Mouse (Mus musculus) yolk sac, embryonic 10.5 days (tissue): Measurements from ENCODE around the gene Chd2.

Source experiments
- DNase-seq: peaks from one replicate; pipeline ENCODE4 v3.0.0-alpha.2; 2017; ENCODE audit warnings: low spot score

The Chd2 gene

DNA sequence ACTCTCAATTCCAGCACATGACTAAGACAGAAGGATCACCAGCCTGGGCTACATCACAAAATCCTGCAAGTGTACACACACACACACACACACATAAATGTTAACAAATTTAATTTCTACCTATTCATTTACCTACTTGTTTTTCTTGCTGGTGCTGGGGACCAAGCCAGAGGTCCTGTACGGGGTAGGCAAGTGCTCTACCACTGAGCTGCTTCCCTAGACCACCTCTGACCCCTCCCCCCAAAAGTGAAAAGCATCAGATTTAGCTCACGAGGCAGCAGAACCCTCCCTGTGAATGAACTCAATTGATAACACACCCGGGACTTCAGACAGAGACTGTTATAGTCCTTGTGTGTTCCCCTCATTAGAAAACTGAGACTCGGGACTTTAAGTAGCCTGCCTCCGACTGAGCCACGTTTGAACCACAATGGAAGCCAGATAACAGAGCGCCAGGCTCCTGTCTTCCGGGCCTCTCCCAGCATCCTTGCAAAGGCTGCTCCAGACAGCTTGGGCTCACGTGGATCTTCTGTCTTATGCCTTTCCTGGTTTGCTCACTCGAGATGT, 19.9 kb upstream of the Chd2 start:
- DNase-seq = peak; percentile 1

DNA sequence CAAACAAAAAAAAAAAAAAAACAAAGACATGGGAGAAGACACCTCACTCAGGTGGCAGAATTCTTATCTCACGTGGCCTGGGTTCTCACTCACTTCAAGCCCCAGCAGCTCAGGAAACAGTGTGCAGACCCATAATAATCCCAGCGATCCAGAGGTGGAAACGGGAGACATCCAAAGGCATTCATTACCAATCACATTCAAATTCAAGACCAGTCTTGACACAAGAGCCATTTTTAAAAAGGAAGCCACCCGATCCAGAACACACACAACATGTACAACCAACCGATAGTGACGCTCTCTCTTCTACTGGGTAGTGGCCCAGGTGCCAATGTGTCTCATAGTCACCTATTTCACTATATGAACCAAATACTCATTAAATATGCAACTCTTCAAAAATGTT, 19.2 kb upstream of the Chd2 start:
- peak; percentile 0 for DNase-seq

DNA sequence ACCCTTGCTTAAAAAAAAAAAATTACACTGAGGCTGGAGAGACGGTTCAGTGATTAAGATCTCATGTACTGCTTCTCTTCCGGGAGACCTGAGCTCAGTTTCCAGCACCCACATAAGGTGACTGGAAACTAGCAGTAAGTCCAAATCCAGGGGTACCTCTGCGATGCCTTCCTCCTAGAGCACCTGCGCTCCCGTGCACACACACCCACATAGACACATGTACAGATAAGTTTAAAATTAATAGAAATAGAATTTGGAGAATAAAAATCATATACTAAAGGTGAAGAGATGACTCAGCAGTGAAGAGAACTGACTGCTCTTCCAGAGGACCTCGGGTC, 18.2 kb upstream of the Chd2 start:
- DNase-seq = peak; percentile 2

DNA sequence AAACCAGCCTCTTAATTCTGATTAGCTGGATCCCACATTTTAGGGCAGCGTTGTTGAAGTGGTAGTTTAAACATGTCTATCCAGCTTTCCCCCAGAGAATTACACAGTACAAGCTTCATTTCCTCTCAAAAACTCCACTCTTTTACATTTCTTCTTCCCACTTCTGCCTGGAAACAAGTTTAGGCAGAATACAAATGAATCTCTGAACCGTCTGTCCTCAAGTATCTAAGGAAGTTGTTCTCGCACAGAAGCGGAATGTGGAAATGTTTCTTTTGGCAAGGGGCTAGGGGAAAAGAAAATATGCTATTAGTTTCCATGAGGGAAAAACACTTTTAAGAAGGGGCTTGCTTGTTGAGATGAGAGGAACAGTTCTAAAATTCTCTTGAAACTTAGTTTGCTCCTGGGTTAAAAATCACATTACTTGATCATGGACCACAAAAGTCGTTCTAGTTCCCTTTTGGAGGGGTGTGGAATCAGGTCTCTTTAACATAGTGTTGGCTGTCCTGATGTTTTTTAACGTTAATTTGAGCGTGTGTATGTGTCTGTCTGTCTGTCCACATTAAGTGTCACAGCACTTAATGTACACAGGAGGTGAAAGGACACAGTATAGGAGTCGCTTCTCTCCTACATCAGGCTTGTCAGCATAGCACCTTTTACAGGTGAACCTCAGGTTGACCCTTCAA, 17.7 kb upstream of the Chd2 start:
- DNase-seq = peak; percentile 11

DNA sequence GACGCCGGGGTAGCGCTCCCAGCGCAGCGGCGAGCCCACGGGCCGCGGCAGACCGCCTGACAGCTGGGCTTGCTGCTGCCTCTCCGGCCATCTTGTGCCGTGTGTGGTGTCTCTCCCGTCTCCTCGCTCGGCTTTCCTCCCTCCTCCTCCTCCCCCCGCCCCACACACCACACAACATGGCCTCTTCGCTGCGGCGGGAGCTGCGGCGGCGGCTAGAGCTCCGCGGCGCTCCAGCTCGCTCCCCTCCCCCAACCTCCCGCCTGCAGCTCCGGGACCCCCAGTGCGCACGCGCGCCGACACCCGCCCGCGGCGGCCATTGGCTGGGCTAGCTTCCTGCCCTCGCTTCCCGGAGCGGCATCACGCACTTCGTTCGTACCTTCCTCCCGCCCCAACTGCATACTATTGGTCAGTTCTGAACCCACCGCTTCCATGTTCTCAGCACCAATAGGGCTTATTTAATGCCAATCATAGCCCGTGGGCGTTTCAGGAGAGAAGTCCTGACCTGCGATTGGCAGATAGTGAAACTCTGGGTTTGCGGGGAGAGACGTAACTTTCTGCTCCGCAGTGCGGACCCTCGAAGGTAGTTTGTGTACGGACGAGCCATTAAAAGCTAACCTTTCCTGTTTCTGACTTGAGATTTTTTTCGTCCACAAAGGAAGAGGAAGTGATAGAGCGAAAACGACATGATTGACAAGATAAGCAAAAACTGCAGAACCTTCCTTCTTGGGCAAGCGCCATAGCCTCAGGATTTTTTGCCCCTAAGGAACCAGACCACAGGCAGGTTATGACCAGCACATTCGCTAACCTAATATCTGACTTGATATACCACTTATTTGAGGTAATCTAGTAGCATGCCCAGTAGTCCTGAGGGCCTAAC, 16.9 kb upstream of the Chd2 start:
- DNase-seq = peak; percentile 100

DNA sequence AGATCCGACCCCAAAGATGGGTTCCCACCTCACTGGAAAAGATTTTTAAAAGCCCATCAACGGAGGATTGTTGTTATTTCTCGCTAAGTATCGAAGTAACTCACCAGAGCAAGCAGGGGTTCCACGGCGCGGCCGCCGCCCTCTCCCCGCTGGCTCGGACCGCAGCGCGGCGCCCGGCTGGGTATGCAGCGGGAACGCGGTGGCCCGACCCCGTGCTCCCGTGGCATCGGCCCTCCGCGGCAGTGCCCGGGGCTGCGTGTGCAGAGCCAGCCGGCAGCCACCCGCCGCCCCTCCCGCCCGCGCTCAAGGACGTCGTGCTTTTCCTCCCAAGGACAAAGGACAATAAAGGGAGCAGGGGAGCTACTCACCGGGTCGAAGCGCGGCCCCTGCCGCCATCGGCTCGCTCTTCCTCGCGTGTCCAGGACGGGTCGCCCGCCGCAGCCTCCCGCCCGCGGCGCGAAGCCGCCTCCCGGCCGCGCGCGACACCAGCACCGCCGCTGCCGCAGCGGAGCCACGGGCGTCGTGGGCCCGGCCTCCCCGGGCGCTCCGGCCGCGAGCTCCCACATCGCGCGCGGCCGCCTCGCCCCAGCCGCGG, 16.1 kb upstream of the Chd2 start:
- no peak for DNase-seq

DNA sequence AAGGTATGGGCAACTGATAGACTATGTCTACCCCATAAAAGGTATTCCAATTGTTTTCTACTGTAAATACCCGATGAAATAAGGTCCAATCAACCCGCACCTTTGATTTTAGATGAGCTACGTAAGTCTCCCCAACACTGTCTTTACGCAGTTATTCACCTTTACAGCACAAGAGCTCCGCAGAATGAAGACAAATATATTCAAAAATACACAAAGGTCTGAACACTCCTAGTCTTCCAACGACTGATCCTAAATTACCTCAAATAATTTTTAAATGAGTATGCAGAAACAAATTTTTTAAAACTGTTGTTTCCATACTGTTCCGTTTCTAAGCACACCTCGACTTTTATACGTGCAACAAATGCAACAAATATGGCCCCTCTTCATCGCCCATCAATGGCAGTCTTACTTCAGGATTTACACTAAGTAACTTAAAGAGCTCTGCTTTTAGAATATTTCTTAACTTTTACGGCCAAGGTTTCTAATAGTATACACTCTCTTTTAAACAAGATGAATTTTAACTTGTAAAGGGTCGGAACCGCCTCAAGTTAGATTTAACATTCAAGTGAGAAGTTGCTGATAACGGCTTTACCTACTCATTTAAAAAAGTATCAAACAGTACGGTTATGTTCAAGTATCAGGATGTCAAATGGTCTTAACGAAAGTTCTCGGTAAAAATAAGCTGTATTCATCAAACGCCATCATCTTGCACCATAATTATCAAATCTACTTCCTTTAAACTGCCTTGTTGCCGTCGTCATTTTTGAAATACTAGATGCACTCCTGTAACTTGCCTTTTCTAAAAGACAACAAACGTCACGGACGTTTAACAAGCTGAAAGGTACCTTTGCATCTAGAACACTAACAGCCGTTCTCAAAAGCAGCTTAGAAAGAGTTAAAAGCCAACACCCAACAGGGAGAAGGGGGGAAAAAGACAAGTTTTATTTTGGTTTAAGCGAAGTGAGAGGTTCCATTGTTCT, 15.3 kb upstream of the Chd2 start:
- peak; percentile 22 for DNase-seq

DNA sequence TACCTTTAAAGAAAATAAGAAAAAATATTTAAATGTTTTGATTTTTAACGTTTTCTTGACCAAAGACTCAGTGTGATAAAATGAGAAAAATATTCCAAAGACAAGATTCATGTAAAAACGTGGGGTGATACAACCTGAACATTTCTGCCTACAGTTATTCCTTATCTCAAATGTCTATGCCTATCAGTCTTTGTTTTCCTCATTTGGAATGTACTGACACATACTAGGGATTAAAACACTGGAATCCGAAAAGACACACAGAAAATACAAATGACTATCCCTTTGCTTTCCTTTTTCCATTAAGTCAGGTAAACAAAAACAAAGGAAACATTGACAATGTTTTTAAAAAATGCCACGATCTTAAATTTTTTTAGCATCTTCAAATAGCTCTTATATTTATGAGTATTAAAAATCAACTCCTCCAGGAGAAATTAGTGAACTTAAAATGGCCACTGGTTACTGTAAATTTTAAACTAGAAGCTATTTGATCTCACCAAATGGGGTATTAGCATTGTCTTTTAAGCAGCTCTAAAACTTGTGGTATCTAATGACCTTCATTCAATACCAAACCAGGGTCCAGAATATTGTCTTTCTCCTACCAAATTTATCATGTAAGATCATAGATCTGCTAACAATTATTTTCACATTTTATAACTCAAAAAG, 14.4 kb upstream of the Chd2 start:
- peak; percentile 0 for DNase-seq

DNA sequence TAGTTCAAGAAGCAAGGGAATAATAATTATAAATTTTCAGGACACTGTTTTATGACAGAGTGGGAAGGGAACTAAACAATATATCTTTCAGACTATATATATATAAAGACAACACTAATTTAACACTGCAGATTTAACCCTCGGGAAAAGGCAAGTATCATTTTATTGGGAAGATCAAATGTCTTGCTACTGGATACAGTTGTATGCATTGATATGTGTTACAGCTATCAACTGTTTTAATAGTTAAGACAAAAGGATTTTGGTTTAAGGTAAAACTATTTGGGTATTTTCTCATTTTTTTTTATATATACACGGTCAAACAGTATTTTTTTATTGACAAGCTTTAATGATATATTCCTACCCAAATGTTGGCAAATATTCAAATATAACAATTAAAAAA, 13.2 kb upstream of the Chd2 start:
- DNase-seq = no peak

DNA sequence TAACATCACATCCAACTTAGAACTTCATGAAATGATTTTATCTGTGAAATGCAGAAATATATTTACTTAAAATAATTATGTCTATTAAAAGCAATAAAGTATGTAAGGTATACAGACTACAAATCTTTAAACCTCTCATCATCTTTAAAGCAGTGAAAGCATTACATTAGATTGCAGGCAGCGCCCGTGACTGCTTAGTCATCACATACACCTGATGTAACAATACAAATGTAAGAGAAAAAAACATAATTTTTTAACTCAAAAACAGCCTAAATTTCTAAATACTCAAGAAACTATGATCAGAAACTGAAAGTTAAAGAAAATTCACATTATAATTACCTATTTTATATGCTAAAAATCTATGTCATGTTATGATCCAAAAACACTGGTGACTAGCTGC, 11.5 kb upstream of the Chd2 start:
- no peak for DNase-seq

DNA sequence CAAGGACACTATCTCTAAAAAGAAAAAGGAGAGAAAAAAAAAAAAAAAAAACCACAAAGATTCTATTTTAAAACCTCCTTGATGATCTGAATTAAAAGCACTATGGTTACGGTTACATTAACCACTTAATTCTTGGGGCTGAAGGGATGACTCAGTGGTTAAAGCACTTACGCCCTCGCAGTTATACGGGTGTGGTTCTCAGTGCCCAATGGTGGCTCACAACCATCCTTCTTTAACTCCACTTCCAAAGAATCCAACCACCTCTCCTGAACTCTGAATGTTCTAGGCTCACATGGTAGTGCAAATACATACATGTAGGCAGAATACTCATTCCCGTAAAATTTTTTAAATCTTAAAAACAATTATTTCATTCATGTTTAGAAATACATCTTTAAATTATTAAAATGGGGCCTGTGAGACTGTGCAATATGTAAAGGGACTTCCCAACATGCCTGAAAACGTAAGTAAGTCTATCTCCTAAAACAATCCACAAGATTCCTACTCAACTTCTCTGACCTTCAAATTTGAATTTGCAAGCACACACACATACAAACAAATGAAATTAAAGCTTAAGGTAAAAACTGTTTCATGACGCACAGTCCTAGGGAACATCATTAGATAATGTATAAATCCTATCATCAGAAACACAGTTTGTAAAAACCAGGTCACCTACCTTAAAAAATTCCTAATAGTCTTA, 10.6 kb upstream of the Chd2 start:
- peak; percentile 0 for DNase-seq

DNA sequence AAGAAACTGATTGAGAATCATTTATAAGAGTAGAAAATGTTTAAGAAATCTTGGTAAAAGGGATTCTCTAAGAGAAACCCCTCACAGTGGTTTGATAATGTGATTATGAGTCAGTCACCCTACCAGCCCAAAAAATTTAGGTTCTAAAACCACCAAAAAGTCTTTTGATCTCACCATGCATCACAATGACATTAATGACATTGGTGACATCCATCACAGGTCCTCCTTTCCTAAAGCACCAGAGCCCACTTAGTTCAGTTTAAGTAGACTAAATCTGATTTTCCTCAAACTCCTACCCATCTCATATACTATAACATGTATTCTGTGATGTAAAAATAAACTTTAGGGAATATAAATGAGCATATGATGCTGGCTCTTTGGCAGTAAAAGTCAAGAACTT, 9.7 kb upstream of the Chd2 start:
- peak; percentile 0 for DNase-seq

DNA sequence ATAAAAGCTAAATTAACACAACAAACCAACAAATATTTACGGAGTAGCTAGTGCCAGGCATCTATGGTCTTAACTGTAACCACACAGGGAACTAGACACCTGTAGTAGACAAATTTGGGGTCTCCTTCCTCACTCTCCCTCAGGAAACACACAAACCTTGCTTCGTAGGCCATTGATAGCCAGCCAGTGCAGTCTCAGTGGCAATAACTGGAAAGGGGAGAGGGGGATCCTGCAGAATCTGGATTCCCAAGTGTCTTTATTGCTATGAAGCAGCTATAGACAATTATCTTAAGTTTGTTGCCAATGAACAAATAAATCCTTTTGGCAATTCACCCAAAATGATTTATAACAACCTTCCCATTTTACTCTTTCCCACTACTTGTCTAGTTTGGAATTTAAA, 6.4 kb upstream of the Chd2 start:
- peak; percentile 0 for DNase-seq

DNA sequence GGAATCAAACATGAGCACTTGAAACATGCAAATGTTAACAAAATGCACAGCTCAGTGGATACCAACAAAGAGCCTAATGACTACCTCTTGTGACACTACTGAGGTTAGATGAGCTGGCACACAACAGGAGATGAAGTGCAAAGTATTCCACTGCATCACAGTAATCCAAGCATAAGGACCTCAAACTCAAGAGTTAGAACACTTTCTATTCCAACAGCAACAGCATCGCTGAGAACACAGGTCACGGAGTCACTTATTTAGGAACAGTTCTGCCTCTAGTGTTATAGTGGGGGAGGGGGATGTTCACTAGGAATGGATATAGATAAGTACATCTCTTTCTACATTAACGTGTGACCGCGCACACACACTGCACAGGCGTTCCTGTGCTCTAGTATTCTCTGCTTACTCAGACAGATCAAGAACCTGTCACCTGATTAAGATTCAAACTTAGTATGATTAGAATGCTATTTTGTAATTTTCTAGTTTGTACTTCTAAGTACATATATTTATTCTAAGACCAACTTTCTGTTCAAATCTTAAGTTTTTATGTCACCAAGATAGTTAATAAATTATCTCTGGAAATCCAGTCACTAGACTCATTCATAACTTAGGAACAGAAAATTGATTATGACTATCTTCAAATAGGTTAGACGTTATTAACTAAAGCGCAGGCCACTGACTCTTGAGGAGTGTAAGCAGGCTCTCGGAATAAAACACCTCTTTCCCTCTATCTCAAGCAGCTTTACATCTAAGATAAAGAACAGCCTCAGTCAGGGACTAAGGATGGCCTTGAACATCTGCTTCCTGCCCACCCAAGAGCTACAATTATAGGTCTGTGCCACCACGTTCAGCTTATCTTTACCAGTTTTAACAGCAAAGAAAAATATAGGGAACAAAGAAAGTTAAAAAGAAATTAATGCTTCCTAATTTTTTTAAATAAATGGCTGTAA, 5.2 kb upstream of the Chd2 start:
- DNase-seq = peak; percentile 1

DNA sequence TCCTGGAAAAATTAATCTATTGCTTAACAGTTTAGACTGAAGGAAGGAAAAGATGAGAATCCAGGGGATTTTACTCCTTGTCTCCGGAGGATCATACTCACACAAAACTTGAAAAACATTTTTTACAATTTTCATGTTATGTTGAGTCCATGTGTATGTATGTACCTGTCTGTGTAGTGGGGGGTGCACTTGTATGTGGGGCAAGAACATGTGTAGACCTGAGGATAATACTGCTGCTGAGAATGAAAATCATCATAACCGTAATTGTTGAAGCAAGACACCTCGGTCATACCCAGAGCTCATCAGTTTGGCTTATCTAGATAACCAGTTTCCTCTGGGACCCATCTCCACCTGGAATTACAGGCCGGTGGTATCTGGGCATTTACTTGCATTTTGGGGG, 3.4 kb upstream of the Chd2 start:
- peak; percentile 3 for DNase-seq

DNA sequence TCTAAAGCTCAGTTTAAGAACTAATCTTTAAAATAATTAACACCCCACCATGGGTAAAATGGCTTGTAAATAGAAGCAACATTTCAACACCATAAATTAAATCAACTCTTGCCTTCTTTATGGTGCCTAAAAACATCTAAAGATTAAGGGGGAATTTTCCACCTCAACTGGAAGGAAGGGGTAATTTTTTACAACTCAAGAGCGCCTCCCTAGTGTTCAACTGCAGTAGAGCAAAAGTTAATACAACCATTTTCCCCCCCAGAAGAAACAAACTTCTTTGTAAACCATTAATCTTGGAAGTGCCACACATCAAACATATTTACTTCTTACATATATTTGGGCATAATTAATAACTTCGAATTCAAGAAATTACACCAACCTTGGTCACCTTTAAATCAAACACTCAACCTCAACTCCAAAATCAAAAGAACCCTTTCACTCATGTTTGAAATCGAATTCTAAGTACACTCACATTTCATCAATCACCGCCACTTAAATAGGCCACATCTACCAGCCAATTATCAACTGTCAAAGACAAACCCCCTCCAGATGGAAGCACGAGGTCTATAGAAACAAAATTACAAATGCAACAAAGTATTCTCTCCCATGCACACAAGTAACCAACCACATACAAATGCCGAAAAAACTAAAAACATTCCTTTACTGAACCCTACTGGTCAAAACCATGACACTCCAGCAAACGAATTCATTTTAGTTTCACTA, 662 bp upstream of the Chd2 start:
- DNase-seq = peak; percentile 6

DNA sequence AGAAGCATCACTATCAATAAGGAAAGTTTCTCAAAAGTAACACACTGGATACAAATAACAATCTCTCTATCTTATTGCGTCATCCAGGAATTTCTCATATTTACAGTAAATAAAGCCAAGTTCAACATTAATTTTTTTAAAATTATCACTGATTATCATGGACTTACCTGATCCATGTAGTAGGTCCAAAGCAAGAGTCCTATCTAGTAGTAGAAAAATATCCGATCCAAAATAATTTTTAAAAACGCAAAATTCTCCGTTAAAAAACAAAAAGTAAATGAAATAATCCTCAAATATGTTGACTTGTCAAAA, 595 bp downstream of the Chd2 start:
- DNase-seq = no peak

DNA sequence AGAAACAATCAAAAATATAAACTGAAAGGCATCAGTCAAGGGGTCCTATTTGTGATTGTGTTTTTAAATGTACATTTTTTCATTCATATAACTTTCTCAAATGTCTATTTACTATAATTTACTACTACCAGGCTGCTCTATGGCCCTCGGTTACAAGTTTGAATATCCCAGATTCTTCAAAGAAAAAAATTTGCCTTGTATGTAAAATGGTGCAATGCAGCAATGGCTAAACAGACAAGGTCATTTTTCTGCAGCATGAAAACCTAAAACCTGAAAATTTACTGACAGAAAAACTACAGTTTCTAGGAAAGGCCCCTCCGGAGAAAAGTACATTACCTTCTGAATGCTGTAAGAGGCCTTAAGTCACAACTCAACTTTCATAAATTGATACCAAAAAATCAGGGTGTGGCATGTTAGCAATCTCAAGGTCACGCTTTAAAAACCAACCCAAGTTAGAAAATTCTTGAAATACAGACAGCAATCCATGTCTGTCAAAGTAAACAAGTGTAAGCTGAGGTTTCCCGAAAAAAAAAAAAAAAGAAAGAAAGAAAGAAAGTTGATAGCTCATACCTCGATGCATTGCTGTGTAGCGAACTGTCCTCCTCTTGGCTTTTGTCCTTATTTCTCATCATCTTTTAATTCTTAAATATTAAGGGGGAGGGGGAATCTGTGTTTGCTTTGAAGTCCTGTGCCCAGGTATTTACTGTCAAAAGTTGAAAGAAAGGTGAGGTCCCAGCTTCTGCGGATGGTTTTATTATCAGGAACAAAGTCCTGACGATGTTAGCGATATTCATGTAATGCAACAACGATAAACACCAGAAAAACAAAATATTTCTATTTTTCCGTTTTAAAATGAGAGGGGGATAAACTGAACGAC, 1.2 kb downstream of the Chd2 start:
- DNase-seq = peak; percentile 47
